26 mouse cellular contexts compared by ENCODE assay signal in genomic region chr15:80571611-80572010, GRCm38 (mm10). TPM values are rescaled to one million over a fixed set of nuclear protein-coding genes. Genes with fewer than 3 reads are reported as not detected.
A peak's percentile ranks its signal among the peaks of the same experiment; 100 is the strongest.
DNase-seq lines count a peak whose midpoint lies in the region; ATAC-seq and TF ChIP-seq lines count a peak whose summit lies in the region.
"Had no signal": no experiment of that assay in that cellular context is flagged by ENCODE, and none has a peak within 500 bp of the region (broad histone marks: within the 10 kb centered on the region; RNA-seq: fewer than 3 reads in every experiment).

No protein-coding gene starts in this region.

- H3K36me3 ChIP-seq in heart, embryonic 15.5 days: no peaks in the 10 kb centered on the region
- no peaks in the 10 kb centered on the region for H3K36me3 ChIP-seq in forebrain, postnatal 0 days (ENCODE audit: insufficient read depth)
- H3K36me3 ChIP-seq: embryonic facial prominence, embryonic 12.5 days; heart, embryonic 13.5 days; hindbrain, embryonic 12.5 days; liver, embryonic 12.5 days; midbrain, embryonic 10.5 days had no signal

- H3K4me3 ChIP-seq in heart, embryonic 15.5 days: no peak overlapping the region
- H3K4me3 ChIP-seq in forebrain, postnatal 0 days (ENCODE audit: low read depth, low read length): no peak overlapping the region
- H3K4me3 ChIP-seq: embryonic facial prominence, embryonic 12.5 days; erythroblast, embryonic 14.5 days; heart, embryonic 13.5 days; hindbrain, embryonic 12.5 days; liver, embryonic 12.5 days; midbrain, embryonic 10.5 days had no signal

- no peak for DNase-seq in heart, postnatal 36 days
- peak; percentile 64 for DNase-seq in CD4-positive helper T cell, adult 2 months (ENCODE audit: low read depth, low spot score)
- peak; percentile 73 for DNase-seq in naive thymus-derived CD4-positive, alpha-beta T cell, adult 2 months (ENCODE audit: low read depth)
- DNase-seq in thymus, postnatal 25 days: peak; percentile 80
- DNase-seq in forebrain, postnatal 0 days: no peak
- DNase-seq: adrenal gland, adult 8-10 months; cerebellum, adult 9-11 months; kidney, postnatal 36 days; layer of hippocampus, adult 9-11 months; lung, embryonic 14.5 days had no signal

- 52% methylated on average over 7 of the region's 7 CpGs for WGBS in heart, embryonic 15.5 days
- WGBS in forebrain, postnatal 0 days: 72% methylated on average over 7 of the region's 7 CpGs

- H3K9ac ChIP-seq in heart, embryonic 15.5 days: no peak overlapping the region
- H3K9ac ChIP-seq in forebrain, postnatal 0 days: no peak overlapping the region
- H3K9ac ChIP-seq: embryonic facial prominence, embryonic 12.5 days; heart, embryonic 13.5 days; hindbrain, embryonic 12.5 days; liver, embryonic 12.5 days; lung, embryonic 14.5 days had no signal

- TF ChIP-seq CTCF in forebrain, postnatal 0 days (IDR thresholded peaks at IDR 0.05; ENCODE audit: low read depth): no peak

- no peaks in the 10 kb centered on the region for H3K4me1 ChIP-seq in heart, embryonic 15.5 days (replicated peaks)
- peaks cover under 1% of the 10 kb centered on the region; the same call in 1 of the 2 replicates for H3K4me1 ChIP-seq in forebrain, postnatal 0 days (ENCODE audit: insufficient read depth)
- H3K4me1 ChIP-seq: embryonic facial prominence, embryonic 12.5 days; heart, embryonic 13.5 days; hindbrain, embryonic 12.5 days had no signal

- no peaks in the 10 kb centered on the region for H3K9me3 ChIP-seq in heart, embryonic 15.5 days (replicated peaks)
- H3K9me3 ChIP-seq in forebrain, postnatal 0 days (ENCODE audit: low read length): no peaks in the 10 kb centered on the region
- H3K9me3 ChIP-seq: embryonic facial prominence, embryonic 12.5 days; heart, embryonic 13.5 days; hindbrain, embryonic 12.5 days; liver, embryonic 12.5 days; midbrain, embryonic 10.5 days had no signal

- peaks cover 59% of the 10 kb centered on the region for H3K27me3 ChIP-seq in heart, embryonic 15.5 days
- H3K27me3 ChIP-seq in forebrain, postnatal 0 days (ENCODE audit: insufficient read depth, low read length): no peaks in the 10 kb centered on the region

- no peak overlapping the region for H3K4me2 ChIP-seq in heart, embryonic 15.5 days
- no peak overlapping the region for H3K4me2 ChIP-seq in forebrain, postnatal 0 days (ENCODE audit: low read depth)
- H3K4me2 ChIP-seq: embryonic facial prominence, embryonic 12.5 days; heart, embryonic 13.5 days; hindbrain, embryonic 12.5 days; lung, embryonic 14.5 days had no signal

- H3K27ac ChIP-seq in heart, embryonic 15.5 days: peak overlapping the region; percentile 35; the same call in 1 of the 2 replicates
- no peak overlapping the region for H3K27ac ChIP-seq in forebrain, postnatal 0 days (ENCODE audit: low read depth, low read length)
- H3K27ac ChIP-seq: embryonic facial prominence, embryonic 12.5 days; heart, embryonic 13.5 days; hindbrain, embryonic 12.5 days; liver, embryonic 12.5 days; midbrain, embryonic 10.5 days had no signal

- intact Hi-C loops in heart, postnatal 36 days (cut with DNase I): no loop called here

- no peak for ATAC-seq in heart, embryonic 15.5 days (replicated peaks; ENCODE audit: insufficient number of reproducible peaks, insufficient read depth, low FRiP score, low read depth)
- no peak for ATAC-seq in frontal cortex, adult (ENCODE audit: low TSS enrichment)
- no peak for ATAC-seq in forebrain, postnatal 0 days
- ATAC-seq: forebrain, embryonic 14.5 days; liver, embryonic 12.5 days; Patski had no signal

RNA-seq across cellular contexts. Expression of gene Grap2, which starts 0.8 kb away (rescaled TPM):
- polyA plus RNA-seq in heart, embryonic 15.5 days (2015; fragmentation: Nextera tagmentation; extraction: Ambion mirVana): 2.6 and 6.0 TPM in 2 replicates
- total RNA-seq in heart, postnatal 36 days (2021): 1 to 10 TPM in 1 of 2 experiments, under 1 TPM in 1; 0.46 to 1.3 TPM
- total RNA-seq in forebrain, postnatal 0 days (2014; rRNA removed): 0.23 TPM in 1 of 2 replicates, not detected in the other
- polyA plus RNA-seq in forebrain, postnatal 0 days (2015; fragmentation: Nextera tagmentation; extraction: Ambion mirVana): 0.21 TPM in 1 of 2 replicates, not detected in the other
- polyA plus RNA-seq: Patski had no signal

RNA-seq across cellular contexts. Expression of gene Enthd1, which starts 6.7 kb away (rescaled TPM):
- not detected in 2 replicates for polyA plus RNA-seq in heart, embryonic 15.5 days (2015; fragmentation: Nextera tagmentation; extraction: Ambion mirVana)
- not detected for total RNA-seq in heart, postnatal 36 days (2021)
- not detected in 2 replicates for total RNA-seq in forebrain, postnatal 0 days (2014; rRNA removed)
- polyA plus RNA-seq in forebrain, postnatal 0 days (2015; fragmentation: Nextera tagmentation; extraction: Ambion mirVana): not detected in 2 replicates
- total RNA-seq: adrenal gland, adult 8-10 months; gastrocnemius, postnatal 4 days; midbrain, postnatal 0 days had no signal
- polyA plus RNA-seq: cortical plate, adult 2 months; embryonic facial prominence, embryonic 12.5 days; erythroblast, embryonic 14.5 days; forebrain, embryonic 14.5 days; heart, embryonic 13.5 days; hindbrain, embryonic 12.5 days; intestine, embryonic 14.5 days; kidney, embryonic 14.5 days; limb, embryonic 11.5 days; liver, embryonic 12.5 days; lung, embryonic 14.5 days; midbrain, embryonic 10.5 days; midbrain, postnatal 0 days; Patski had no signal

Comparison
In these comparisons a context has a peak if more than half of its experiments do, and no peak if none do; other contexts are left out.
1. DNase-seq: peak in CD4-positive helper T cell, adult 2 months (single experiment), naive thymus-derived CD4-positive, alpha-beta T cell, adult 2 months (single experiment) and thymus, postnatal 25 days (single experiment); none in heart, postnatal 36 days (0 of 2) and forebrain, postnatal 0 days (single experiment).